Mouse (Mus musculus) CH12.LX (cell line): Measurements from ENCODE around the gene Pkdcc. TPM values are rescaled to one million over a fixed set of nuclear protein-coding genes. Genes with fewer than 3 reads are reported as not detected.

Experiments used
- DNase-seq: peaks from one replicate; pipeline ENCODE4 v3.0.0-alpha.2; 2013; ENCODE audit errors: extremely low read depth
- H3K27ac ChIP-seq: 2 replicates; pipeline ENCODE4 v1.5.1; 2012; ENCODE audit warnings: low read depth, mild to moderate bottlenecking, control low read depth, moderate library complexity; ENCODE audit not compliant: insufficient read depth
- H3K27me3 ChIP-seq: replicated peaks from 2 replicates; pipeline ENCODE3; 2012; ENCODE audit warnings: inconsistent platforms
- H3K36me3 ChIP-seq, 2 experiments: replicated peaks in 1 of 2; 2 replicates each; pipeline versions ENCODE3 to v1.6.1; 2012; ENCODE audit warnings: inconsistent platforms in 1 of 2, low read length in 1 of 2, mild to moderate bottlenecking in 1 of 2, mixed read lengths in 1 of 2, moderate library complexity in 1 of 2; ENCODE audit not compliant: control insufficient read depth in 1 of 2, insufficient read depth in 1 of 2
- H3K4me1 ChIP-seq, 2 experiments: 2 replicates each; pipeline ENCODE4 v1.6.1; 2012; ENCODE audit warnings: inconsistent platforms in 1 of 2, moderate library complexity in 1 of 2; ENCODE audit not compliant: insufficient read depth in 2 of 2, control insufficient read depth in 1 of 2
- H3K4me2 ChIP-seq: 2 replicates; pipeline ENCODE4 v1.6.1; 2012; ENCODE audit warnings: low read depth, mild to moderate bottlenecking, control low read depth; ENCODE audit not compliant: poor library complexity, insufficient read depth, severe bottlenecking
- H3K4me3 ChIP-seq, 3 experiments: fragments of 150-350 bp in 1 of 3; sonication (generic) in 1 of 3; replicated peaks in 1 of 3; 2 replicates each; pipeline versions ENCODE3 to v1.5.1; 2011 to 2012; ENCODE audit warnings: low read depth in 2 of 3, low read length in 2 of 3, mild to moderate bottlenecking in 2 of 3, moderate library complexity in 2 of 3, control low read depth in 1 of 3, improper control_type of control experiment in 1 of 3, inconsistent platforms in 1 of 3, mixed read lengths in 1 of 3; ENCODE audit not compliant: poor library complexity in 1 of 3
- H3K79me2 ChIP-seq: replicated peaks from 2 replicates; pipeline ENCODE4 v1.6.1; 2012; ENCODE audit warnings: mild to moderate bottlenecking, moderate library complexity; ENCODE audit not compliant: control insufficient read depth, poor library complexity, insufficient read depth, severe bottlenecking; ENCODE audit errors: extremely low read depth
- H3K9ac ChIP-seq: 2 replicates; pipeline ENCODE4 v1.6.1; 2012; ENCODE audit warnings: low read depth, mild to moderate bottlenecking, control low read depth, moderate library complexity; ENCODE audit not compliant: insufficient read depth
- H3K9me3 ChIP-seq: replicated peaks from 2 replicates; pipeline ENCODE3; 2012; ENCODE audit warnings: low read length, inconsistent platforms, mixed read lengths
- BHLHE40 ChIP-seq: IDR thresholded peaks from 2 replicates; pipeline ENCODE4 v1.6.1; 2011; ENCODE audit warnings: mild to moderate bottlenecking, low read depth, low read length, improper control_type of control experiment
- CHD1 ChIP-seq: IDR thresholded peaks from 2 replicates; pipeline ENCODE4 v1.6.1; 2012; ENCODE audit warnings: low read depth, low read length, improper control_type of control experiment, inconsistent platforms
- CTCF ChIP-seq, 2 experiments: IDR thresholded peaks in 1 of 2; conservative IDR thresholded peaks in 1 of 2; 2 replicates each; pipeline ENCODE4 v1.5.1; 2011 to 2012; ENCODE audit warnings: low read depth in 2 of 2, low read length in 2 of 2, improper control_type of control experiment in 1 of 2, inconsistent platforms in 1 of 2, mild to moderate bottlenecking in 1 of 2, moderate library complexity in 1 of 2
- E2F4 ChIP-seq: IDR thresholded peaks from 2 replicates; pipeline ENCODE4 v1.6.1; 2011; ENCODE audit warnings: low read depth, low read length, improper control_type of control experiment; ENCODE audit not compliant: insufficient replicate concordance
- EP300 ChIP-seq: IDR thresholded peaks from 2 replicates; pipeline ENCODE4 v1.6.1; 2011; ENCODE audit warnings: low read length, improper control_type of control experiment
- GABPA ChIP-seq: IDR thresholded peaks from 2 replicates; pipeline ENCODE4 v1.6.1; 2012; ENCODE audit warnings: low read depth, low read length, improper control_type of control experiment, inconsistent platforms; ENCODE audit not compliant: insufficient replicate concordance
- IRF4 ChIP-seq: IDR thresholded peaks from 2 replicates; pipeline ENCODE4 v1.6.1; 2014; ENCODE audit warnings: low read depth, mild to moderate bottlenecking, inconsistent platforms, low read length, improper control_type of control experiment
- JUND ChIP-seq: conservative IDR thresholded peaks from 2 replicates; pipeline ENCODE4 v1.6.1; 2011; ENCODE audit warnings: low read depth, low read length, improper control_type of control experiment
- KAT2A ChIP-seq: IDR thresholded peaks from 2 replicates; pipeline ENCODE4 v1.6.1; 2012; ENCODE audit warnings: low read length, improper control_type of control experiment, inconsistent platforms; ENCODE audit not compliant: insufficient replicate concordance
- MAFK ChIP-seq: IDR thresholded peaks from 2 replicates; pipeline ENCODE4 v1.6.1; 2011; ENCODE audit warnings: low read length, improper control_type of control experiment; ENCODE audit not compliant: insufficient replicate concordance
- MAX ChIP-seq: IDR thresholded peaks from 2 replicates; pipeline ENCODE4 v1.6.1; 2011; ENCODE audit warnings: low read length, improper control_type of control experiment
- MAZ ChIP-seq: IDR thresholded peaks from 2 replicates; pipeline ENCODE4 v1.6.1; 2012; ENCODE audit warnings: low read depth, mild to moderate bottlenecking, inconsistent platforms, low read length, improper control_type of control experiment, moderate library complexity
- MEF2A ChIP-seq: IDR thresholded peaks from 2 replicates; pipeline ENCODE4 v1.6.1; 2014; ENCODE audit warnings: low read depth, mild to moderate bottlenecking, inconsistent platforms, low read length, improper control_type of control experiment, borderline replicate concordance
- MXI1 ChIP-seq: IDR thresholded peaks from 2 replicates; pipeline ENCODE4 v1.6.1; 2011; ENCODE audit warnings: mild to moderate bottlenecking, low read depth, low read length, improper control_type of control experiment
- MYC ChIP-seq: IDR thresholded peaks from 2 replicates; pipeline ENCODE4 v1.6.1; 2011; ENCODE audit warnings: low read depth, mild to moderate bottlenecking, improper control_type of control experiment, low read length
- NELFE ChIP-seq: IDR thresholded peaks from 2 replicates; pipeline ENCODE4 v1.6.1; 2011; ENCODE audit warnings: low read depth, low read length, improper control_type of control experiment
- NRF1 ChIP-seq: IDR thresholded peaks from 2 replicates; pipeline ENCODE4 v1.6.1; 2014; ENCODE audit warnings: low read depth, mild to moderate bottlenecking, inconsistent platforms, low read length, improper control_type of control experiment, moderate library complexity
- PAX5 ChIP-seq: IDR thresholded peaks from 2 replicates; pipeline ENCODE4 v1.6.1; 2012; ENCODE audit warnings: low read length, inconsistent platforms, mixed read lengths
- POLR2A ChIP-seq: IDR thresholded peaks from 2 replicates; pipeline ENCODE4 v1.6.1; 2011; ENCODE audit warnings: low read depth, mild to moderate bottlenecking, improper control_type of control experiment, low read length
- RAD21 ChIP-seq: IDR thresholded peaks from 2 replicates; pipeline ENCODE4 v1.6.1; 2011; ENCODE audit warnings: low read depth, mild to moderate bottlenecking, low read length, improper control_type of control experiment, moderate library complexity
- RCOR1 ChIP-seq: conservative IDR thresholded peaks from 2 replicates; pipeline ENCODE4 v1.6.1; 2012; ENCODE audit warnings: low read depth, mild to moderate bottlenecking, inconsistent platforms, low read length, improper control_type of control experiment
- SIN3A ChIP-seq: IDR thresholded peaks from 2 replicates; pipeline ENCODE4 v1.6.1; 2012; ENCODE audit warnings: low read length, improper control_type of control experiment, inconsistent platforms
- SMC3 ChIP-seq: IDR thresholded peaks from 2 replicates; pipeline ENCODE4 v1.6.1; 2011; ENCODE audit warnings: low read depth, low read length, improper control_type of control experiment
- TBP ChIP-seq: conservative IDR thresholded peaks from 2 replicates; pipeline ENCODE4 v1.6.1; 2011; ENCODE audit warnings: low read depth, low read length, improper control_type of control experiment
- USF1 ChIP-seq: IDR thresholded peaks from 2 replicates; pipeline ENCODE4 v1.6.1; 2014; ENCODE audit warnings: low read depth, mild to moderate bottlenecking, inconsistent platforms, low read length, improper control_type of control experiment
- ZC3H11A ChIP-seq: IDR thresholded peaks from 2 replicates; pipeline ENCODE4 v1.6.1; 2012; ENCODE audit warnings: low read depth, mild to moderate bottlenecking, inconsistent platforms, low read length, improper control_type of control experiment
- ZKSCAN1 ChIP-seq: IDR thresholded peaks from 2 replicates; pipeline ENCODE4 v1.6.1; 2012; ENCODE audit warnings: low read depth, inconsistent platforms, low read length, improper control_type of control experiment, borderline replicate concordance
- dilution Hi-C: fragments of 300-500 bp; cut with MboI; formaldehyde crosslinking; loops from 2 replicates; pipeline ENCODE4 v1.14.3; 2020; ENCODE audit warnings: low sequenced_read_pairs; ENCODE audit not compliant: extremely low pct_unique_long_range_greater_than_20kb, extremely low pct_ligation_motif_present
- in situ Hi-C: fragments of 300-500 bp; cut with MboI; formaldehyde crosslinking; loops from 3 replicates; pipeline ENCODE4 v1.14.3; 2019; ENCODE audit warnings: low sequenced_read_pairs, low pct_ligation_motif_present, low pct_unique_long_range_greater_than_20kb, mixed read lengths
- polyA plus RNA-seq: library from polyadenylated mRNA; unstranded; fragments of >175 nt; gene quantifications from 2 replicates; pipeline ENCODE4 v1.2.1, GENCODE M21; 2012; ENCODE audit warnings: low read depth; ENCODE audit not compliant: insufficient read length
- total RNA-seq, 2 experiments: library from RNA; depleted of rRNA; stranded (reverse); fragments of 300-350 nt in 1 of 2; fragments of >200 nt in 1 of 2; gene quantifications; 2 replicates each; pipeline ENCODE4 v1.2.3; 2012 to 2014

The Pkdcc gene
- total and polyA plus RNA-seq, 3 experiments: 3.7 to 4.3 (median 4.2) TPM

- no peak overlapping the region for H3K27ac ChIP-seq
- H3K79me2 ChIP-seq: no peaks in the 10 kb centered on the region
- no peaks in the 10 kb centered on the region for H3K9me3 ChIP-seq
- H3K4me1 ChIP-seq: peaks cover 15 to 35% of the 10 kb centered on the region in 2 experiments
- no peak overlapping the region for H3K4me2 ChIP-seq
- in situ Hi-C loops: loop anchor here (10.0 kb wide), 6 partner anchors 103 to 593 kb away; partner anchors contain the start of gene Kcng3
- dilution Hi-C loops: no loop called here
- H3K4me3 ChIP-seq: no peak overlapping the region
- peak; percentile 88 for DNase-seq
- no peak overlapping the region for H3K9ac ChIP-seq
- TF ChIP-seq MXI1 (no peak), MYC (peak; percentile 58; the same call in 1 of the 2 replicates), ZC3H11A (peak; percentile 89), MEF2A (peak; percentile 39; the same call in 1 of the 2 replicates), KAT2A (no peak), MAX (peak; percentile 37; the same call in 1 of the 2 replicates), MAFK (0 out of 2 replicates have a peak, but pooled peaks have one; percentile 30), CHD1 (no peak), BHLHE40 (0 out of 2 replicates have a peak, but pooled peaks have one; percentile 23), USF1 (no peak), EP300 (no peak), PAX5 (no peak), GABPA (no peak), NRF1 (no peak), POLR2A (no peak), E2F4 (no peak), NELFE (peak; percentile 47; the same call in 1 of the 2 replicates), RAD21 (no peak; the same call in none of the 2 replicates), MAZ (no peak), CTCF (conservative IDR thresholded peaks at IDR 0.05 in 1 of 2, IDR thresholded peaks at IDR 0.05 in 1 of 2; ENCODE audit: low read depth in 2 of 2, low read length in 2 of 2) (peak; percentile 60 to 91), IRF4 (peak; percentile 42; the same call in 1 of the 2 replicates), JUND (no peak; the same call in 1 of the 2 replicates), SMC3 (peak; percentile 93), RCOR1 (0 out of 2 replicates have a peak, but pooled peaks have one; percentile 54), SIN3A (0 out of 2 replicates have a peak, but pooled peaks have one; percentile 36), TBP (no peak), ZKSCAN1 (no peak)
- H3K36me3 ChIP-seq: no peaks in the 10 kb centered on the region
- H3K27me3 ChIP-seq: no peaks in the 10 kb centered on the region
Measured at GRCm38 (mm10) chr17:83271509-83271908, 56.4 kb downstream of the Pkdcc start.
